Mouse (Mus musculus): ENCODE results near the gene Hdlbp.

DNA sequence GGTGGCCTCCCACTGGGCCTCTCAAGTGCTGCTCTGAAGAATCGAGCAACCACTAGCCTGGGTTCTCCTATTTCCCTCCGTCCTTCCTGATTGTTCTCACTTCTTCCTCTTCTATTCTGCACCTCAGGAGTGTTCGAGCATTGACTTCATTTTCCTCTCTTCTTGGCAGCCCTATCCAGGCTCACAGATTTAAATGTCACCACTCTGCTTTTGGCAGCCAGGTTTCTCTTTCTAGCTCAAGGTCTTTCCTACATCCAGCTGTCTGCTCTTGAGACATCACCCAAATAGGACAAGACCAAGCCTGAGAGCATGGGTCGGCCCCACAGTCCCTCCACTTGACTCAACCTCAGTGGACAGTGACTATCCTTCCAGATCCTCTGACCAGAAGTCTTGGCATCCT, 116.0 kb downstream of the Hdlbp start:
- TF ChIP-seq POLR2A (IDR thresholded peaks at IDR 0.05; ENCODE audit: low read depth, low read length) (no peak), CTCF (IDR thresholded peaks at IDR 0.05; ENCODE audit: extremely low read depth, insufficient read depth, insufficient read length, insufficient replicate concordance) (no peak)

Data from spleen, adult 2 months (tissue).